Mouse (Mus musculus): ENCODE results near the gene 2900011O08Rik.

DNA sequence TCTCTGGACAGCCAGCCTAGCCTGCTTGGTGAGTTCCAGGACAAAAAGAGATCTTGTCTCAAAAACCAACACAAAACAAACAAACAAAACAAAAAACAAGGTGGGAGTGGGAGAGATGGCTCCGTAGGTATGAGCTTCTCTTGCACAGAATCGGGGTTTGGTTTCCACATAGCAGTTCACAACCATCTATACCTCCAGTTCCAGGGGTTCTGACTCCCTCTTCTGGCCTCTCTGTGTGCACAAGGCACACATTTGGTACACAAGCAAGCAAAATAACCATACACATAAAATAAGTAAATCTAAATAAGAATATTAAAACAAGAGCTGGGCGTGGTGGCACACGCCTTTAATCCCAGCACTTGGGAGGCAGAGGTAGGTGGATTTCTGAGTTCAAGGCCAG is 44.2 kb downstream of the 2900011O08Rik start:
- TF ChIP-seq POLR2A (IDR thresholded peaks at IDR 0.05; ENCODE audit: insufficient read depth, low read depth, low read length) (no peak), CTCF (IDR thresholded peaks at IDR 0.05) (no peak)
